Mouse (Mus musculus) hindbrain, embryonic 12.5 days (tissue): ENCODE data around the gene Slc9a4. TPM values are rescaled to one million over a fixed set of nuclear protein-coding genes. Genes with fewer than 3 reads are reported as not detected.
"Not testable (repeated sequence)": the region's sequence is repeated elsewhere in the genome, so short reads cannot be mapped to it uniquely, and the experiment has no call there.

Experiments
- ATAC-seq: fragments of 200-750 bp; cut with Nextera tagmentation; 2 replicates; pipeline ENCODE4 v1.8.0; 2017; ENCODE audit warnings: moderate TSS enrichment; ENCODE audit not compliant: low FRiP score
- H3K27ac ChIP-seq: fragments of 300-500 bp; sonication (generic); 2 replicates; pipeline ENCODE4 v1.5.1; 2016; ENCODE audit warnings: mild to moderate bottlenecking
- H3K27me3 ChIP-seq: fragments of 300-500 bp; sonication (generic); 2 replicates; pipeline ENCODE4 v1.6.1; 2016; ENCODE audit warnings: mild to moderate bottlenecking
- H3K36me3 ChIP-seq: fragments of 300-500 bp; sonication (generic); 2 replicates; pipeline ENCODE4 v1.6.1; 2016; ENCODE audit warnings: mild to moderate bottlenecking
- H3K4me1 ChIP-seq: fragments of 300-500 bp; sonication (generic); 2 replicates; pipeline ENCODE4 v1.6.1; 2016
- H3K4me2 ChIP-seq: fragments of 300-500 bp; sonication (generic); replicated peaks from 2 replicates; pipeline ENCODE4 v1.6.1; 2016; ENCODE audit warnings: mild to moderate bottlenecking
- H3K4me3 ChIP-seq: fragments of 300-500 bp; sonication (generic); 2 replicates; pipeline ENCODE4 v1.5.1; 2016; ENCODE audit warnings: mild to moderate bottlenecking
- H3K9ac ChIP-seq: fragments of 300-500 bp; sonication (generic); 2 replicates; pipeline ENCODE4 v1.6.1; 2016; ENCODE audit warnings: mild to moderate bottlenecking, moderate library complexity
- H3K9me3 ChIP-seq: fragments of 300-500 bp; sonication (generic); replicated peaks from 2 replicates; pipeline ENCODE4 v1.6.1; 2016; ENCODE audit warnings: mild to moderate bottlenecking
- WGBS: fragments of 180-500 bp; shearing (Covaris S2); methylation state at CpG from one replicate; pipeline ENCODE4 v1.1.7; 2016; 5-methylcytosine and 5-hydroxymethylcytosine counted together
- polyA plus RNA-seq: library from polyadenylated mRNA; unstranded; fragments of >200 nt; fragmentation: Nextera tagmentation; extraction: Ambion mirVana; gene quantifications from 2 replicates; pipeline ENCODE4 v1.2.1, GENCODE M21; 2016

The Slc9a4 gene
- polyA plus RNA-seq, 1 experiment from 2014 or later = 0.26 TPM

GRCm38 (mm10) chr1:40659017-40659416, 79.1 kb downstream of the Slc9a4 start:
- Histone ChIP-seq H3K27me3 (no peaks in the 10 kb centered on the region), H3K9ac (no peak overlapping the region), H3K27ac (no peak overlapping the region), H3K4me3 (no peak overlapping the region), H3K9me3 (no peaks in the 10 kb centered on the region), H3K36me3 (no peaks in the 10 kb centered on the region), H3K4me2 (no peak overlapping the region), H3K4me1 (no peaks in the 10 kb centered on the region)
- no peak for ATAC-seq
- 65% methylated on average over 12 of the region's 12 CpGs for WGBS

GRCm38 (mm10) chr1:40659496-40659895, 79.6 kb downstream of the Slc9a4 start:
- Histone ChIP-seq H3K9ac (no peak overlapping the region), H3K9me3 (no peaks in the 10 kb centered on the region), H3K36me3 (no peaks in the 10 kb centered on the region), H3K4me3 (no peak overlapping the region), H3K27me3 (no peaks in the 10 kb centered on the region), H3K4me2 (no peak overlapping the region), H3K27ac (no peak overlapping the region), H3K4me1 (no peaks in the 10 kb centered on the region)
- WGBS = 62% methylated on average over 9 of the region's 9 CpGs
- ATAC-seq = no peak

GRCm38 (mm10) chr1:40660838-40661237, 81.0 kb downstream of the Slc9a4 start:
- no peaks in the 10 kb centered on the region for H3K36me3 ChIP-seq
- 89% methylated on average over 6 of the region's 6 CpGs for WGBS

GRCm38 (mm10) chr1:40665401-40666370, 85.8 kb downstream of the Slc9a4 start:
- no peak overlapping the region for H3K4me2 ChIP-seq
- H3K27ac ChIP-seq = no peak overlapping the region
- no peaks in the 10 kb centered on the region for H3K36me3 ChIP-seq
- no peak overlapping the region for H3K9ac ChIP-seq
- H3K27me3 ChIP-seq = no peaks in the 10 kb centered on the region
- H3K9me3 ChIP-seq = no peaks in the 10 kb centered on the region
- H3K4me3 ChIP-seq = no peak overlapping the region
- H3K4me1 ChIP-seq = no peaks in the 10 kb centered on the region
- WGBS = 43% methylated on average over 12 of the region's 12 CpGs
- no peak for ATAC-seq

More at GRCm38 (mm10) chr1:40660838-40661237, 81.0 kb downstream of the Slc9a4 start:
- H3K27me3 ChIP-seq = no peaks in the 10 kb centered on the region
- no peaks in the 10 kb centered on the region for H3K9me3 ChIP-seq
- no peaks in the 10 kb centered on the region for H3K4me1 ChIP-seq
- no peak overlapping the region for H3K4me2 ChIP-seq
- no peak overlapping the region for H3K9ac ChIP-seq
- H3K4me3 ChIP-seq = no peak overlapping the region
- no peak overlapping the region for H3K27ac ChIP-seq
- ATAC-seq = no peak

- not testable (repeated sequence) for H3K9me3 ChIP-seq, H3K9ac ChIP-seq, ATAC-seq, H3K36me3 ChIP-seq, H3K4me3 ChIP-seq, H3K4me2 ChIP-seq, H3K27me3 ChIP-seq, H3K4me1 ChIP-seq, H3K27ac ChIP-seq
- 11% methylated on average over 3 of the region's 3 CpGs for WGBS
Measured at GRCm38 (mm10) chr1:40667442-40667841, 87.6 kb downstream of the Slc9a4 start.

GRCm38 (mm10) chr1:40670025-40670424, 90.1 kb downstream of the Slc9a4 start:
- Histone ChIP-seq H3K4me1 (no peaks in the 10 kb centered on the region), H3K36me3 (no peaks in the 10 kb centered on the region), H3K9ac (no peak overlapping the region), H3K4me3 (no peak overlapping the region), H3K27ac (no peak overlapping the region), H3K9me3 (peaks cover 2% of the 10 kb centered on the region; the same call in 1 of the 2 replicates), H3K27me3 (no peaks in the 10 kb centered on the region), H3K4me2 (no peak overlapping the region)
- 87% methylated on average over 3 of the region's 3 CpGs for WGBS
- ATAC-seq = no peak

GRCm38 (mm10) chr1:40671490-40671889, 91.6 kb downstream of the Slc9a4 start:
- H3K9me3 ChIP-seq = peaks cover 2% of the 10 kb centered on the region; the same call in 1 of the 2 replicates
- no peaks in the 10 kb centered on the region for H3K27me3 ChIP-seq
- H3K4me3 ChIP-seq = no peak overlapping the region
- H3K27ac ChIP-seq = no peak overlapping the region
- H3K9ac ChIP-seq = no peak overlapping the region
- no peak for ATAC-seq
- no peaks in the 10 kb centered on the region for H3K36me3 ChIP-seq
- WGBS = 93% methylated on average over 4 of the region's 4 CpGs
- H3K4me2 ChIP-seq = no peak overlapping the region
- no peaks in the 10 kb centered on the region for H3K4me1 ChIP-seq

- no peak overlapping the region for H3K9ac ChIP-seq
- no peaks in the 10 kb centered on the region for H3K9me3 ChIP-seq
- no peak for ATAC-seq
- H3K4me1 ChIP-seq = peaks cover 18% of the 10 kb centered on the region
- no peak overlapping the region for H3K4me2 ChIP-seq
- H3K36me3 ChIP-seq = no peaks in the 10 kb centered on the region
- no peak overlapping the region for H3K4me3 ChIP-seq
- WGBS = 55% methylated on average over 5 of the region's 5 CpGs
- H3K27ac ChIP-seq = no peak overlapping the region
- H3K27me3 ChIP-seq = peaks cover 46% of the 10 kb centered on the region
Measured at GRCm38 (mm10) chr1:40677306-40677705, 97.4 kb downstream of the Slc9a4 start.

Other genes with a start within 250 kb of the Slc9a4 start
- 0.05 TPM in 2 replicates for gene Il1rl1, start 150.5 kb upstream of the Slc9a4 start, polyA plus RNA-seq
- gene Il18r1, start 114.5 kb upstream of the Slc9a4 start, polyA plus RNA-seq = not detected in 2 replicates
- 0.12 and 0.16 TPM in 2 replicates for gene Il18rap, start 64.7 kb upstream of the Slc9a4 start, polyA plus RNA-seq
- gene Slc9a2, start 100.5 kb downstream of the Slc9a4 start, polyA plus RNA-seq = 0.13 and 0.16 TPM in 2 replicates
- 4.7 and 5.0 TPM in 2 replicates for gene Mfsd9, start 210.6 kb downstream of the Slc9a4 start, polyA plus RNA-seq
- gene Tmem182, start 225.5 kb downstream of the Slc9a4 start, polyA plus RNA-seq = 0.10 and 0.30 TPM in 2 replicates